Mouse (Mus musculus): ENCODE measurements around the gene Mical3.

The Mical3 gene

GRCm38 (mm10) chr6:121130773-121131172 lies at the start of gene Mical3:
Gene Mical3 (minus strand): TSS chr6:121130999.
- peak; percentile 51 for DNase-seq (ENCODE audit: low read depth, low spot score)

GRCm38 (mm10) chr6:121179846-121180245 lies 49.0 kb upstream of the Mical3 start:
- no peak for DNase-seq (ENCODE audit: low read depth, low spot score)

- peak; percentile 61 for DNase-seq (ENCODE audit: low read depth, low spot score)
Measured at GRCm38 (mm10) chr6:121178700-121179358, 48.0 kb upstream of the Mical3 start.

- no peak for DNase-seq (ENCODE audit: low read depth, low spot score)
Measured at GRCm38 (mm10) chr6:121177118-121177708, 46.4 kb upstream of the Mical3 start.

- no peak for DNase-seq (ENCODE audit: low read depth, low spot score)
Measured at GRCm38 (mm10) chr6:121176731-121177098, 45.9 kb upstream of the Mical3 start.

- DNase-seq (ENCODE audit: low read depth, low spot score): no peak
Measured at GRCm38 (mm10) chr6:121176011-121176730, 45.4 kb upstream of the Mical3 start.

- DNase-seq (ENCODE audit: low read depth, low spot score): no peak
Measured at GRCm38 (mm10) chr6:121174761-121175160, 44.0 kb upstream of the Mical3 start.

GRCm38 (mm10) chr6:121173471-121173870 lies 42.7 kb upstream of the Mical3 start:
- DNase-seq (ENCODE audit: low read depth, low spot score): no peak

GRCm38 (mm10) chr6:121171102-121171501 lies 40.3 kb upstream of the Mical3 start:
- DNase-seq (ENCODE audit: low read depth, low spot score): no peak

- no peak for DNase-seq (ENCODE audit: low read depth, low spot score)
Measured at GRCm38 (mm10) chr6:121167381-121167975, 36.7 kb upstream of the Mical3 start.

- no peak for DNase-seq (ENCODE audit: low read depth, low spot score)
Measured at GRCm38 (mm10) chr6:121166098-121166552, 35.3 kb upstream of the Mical3 start.

- DNase-seq (ENCODE audit: low read depth, low spot score): no peak
Measured at GRCm38 (mm10) chr6:121162616-121163015, 31.8 kb upstream of the Mical3 start.

GRCm38 (mm10) chr6:121160126-121160525 lies 29.3 kb upstream of the Mical3 start:
- DNase-seq (ENCODE audit: low read depth, low spot score): no peak

- no peak for DNase-seq (ENCODE audit: low read depth, low spot score)
Measured at GRCm38 (mm10) chr6:121159616-121160015, 28.8 kb upstream of the Mical3 start.

- no peak for DNase-seq (ENCODE audit: low read depth, low spot score)
Measured at GRCm38 (mm10) chr6:121156030-121156429, 25.2 kb upstream of the Mical3 start.

GRCm38 (mm10) chr6:121154451-121155300 lies 23.9 kb upstream of the Mical3 start:
- DNase-seq (ENCODE audit: low read depth, low spot score): no peak

GRCm38 (mm10) chr6:121153177-121153576 lies 22.4 kb upstream of the Mical3 start:
- DNase-seq (ENCODE audit: low read depth, low spot score): no peak

GRCm38 (mm10) chr6:121151732-121152131 lies 20.9 kb upstream of the Mical3 start:
- DNase-seq (ENCODE audit: low read depth, low spot score): no peak

- no peak for DNase-seq (ENCODE audit: low read depth, low spot score)
Measured at GRCm38 (mm10) chr6:121150126-121150525, 19.3 kb upstream of the Mical3 start.

GRCm38 (mm10) chr6:121149420-121149819 lies 18.6 kb upstream of the Mical3 start:
- DNase-seq (ENCODE audit: low read depth, low spot score): no peak

- no peak for DNase-seq (ENCODE audit: low read depth, low spot score)
Measured at GRCm38 (mm10) chr6:121148360-121148759, 17.6 kb upstream of the Mical3 start.

Measured in CD4-positive helper T cell, adult 2 months (primary cell).